Mouse (Mus musculus) urinary bladder, adult 18-20 months (tissue): ENCODE results near the gene Ggta1.
"Not testable (repeated sequence)": the region's sequence is repeated elsewhere in the genome, so short reads cannot be mapped to it uniquely, and the experiment has no call there.

Experiments used
- DNase-seq, 2 experiments: peaks; one replicate each; pipeline ENCODE4 v3.0.0; 2022; ENCODE audit warnings: low spot score in 2 of 2, mixed read lengths in 2 of 2

Gene Ggta1

DNA sequence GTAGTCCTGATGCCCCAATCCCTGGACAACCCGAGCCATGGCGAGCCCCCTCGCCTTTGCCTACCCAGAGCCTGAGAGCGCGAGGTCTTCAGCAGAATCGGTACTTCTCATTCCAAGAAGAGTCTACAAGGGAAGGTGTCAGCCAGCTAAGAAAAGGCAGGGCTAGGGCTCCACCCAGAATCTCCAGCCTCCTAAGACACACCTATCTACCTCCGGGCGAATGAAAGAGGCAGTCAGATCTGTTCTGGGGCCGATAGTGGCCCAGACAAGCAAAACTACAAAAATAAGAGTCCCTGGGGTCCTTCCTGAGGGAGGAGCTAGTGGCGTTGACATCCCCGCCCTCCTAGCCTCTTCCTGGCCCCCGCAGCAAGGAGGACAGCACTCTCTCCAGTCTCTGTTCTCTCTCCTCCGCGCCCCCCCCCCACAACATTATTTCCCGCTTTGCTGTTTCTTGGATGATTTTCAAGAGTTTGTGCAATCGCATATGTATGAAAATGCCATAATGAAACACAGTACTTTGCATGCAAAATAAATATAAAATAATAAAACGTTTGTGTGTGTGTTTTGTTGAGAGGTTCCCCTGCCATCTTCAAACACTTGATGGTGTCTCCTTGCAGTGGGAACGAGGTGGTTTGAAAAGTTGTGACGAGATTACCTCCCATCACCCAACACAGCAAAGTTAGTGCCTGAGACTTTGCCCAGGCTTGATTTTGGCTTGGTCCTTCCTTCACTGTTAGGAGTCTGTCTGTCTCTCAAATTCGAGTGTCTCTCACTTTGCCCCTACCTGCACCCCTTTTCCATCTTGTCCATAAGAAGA is 1.7 kb downstream of the Ggta1 start:
- DNase-seq, result no peak

DNA sequence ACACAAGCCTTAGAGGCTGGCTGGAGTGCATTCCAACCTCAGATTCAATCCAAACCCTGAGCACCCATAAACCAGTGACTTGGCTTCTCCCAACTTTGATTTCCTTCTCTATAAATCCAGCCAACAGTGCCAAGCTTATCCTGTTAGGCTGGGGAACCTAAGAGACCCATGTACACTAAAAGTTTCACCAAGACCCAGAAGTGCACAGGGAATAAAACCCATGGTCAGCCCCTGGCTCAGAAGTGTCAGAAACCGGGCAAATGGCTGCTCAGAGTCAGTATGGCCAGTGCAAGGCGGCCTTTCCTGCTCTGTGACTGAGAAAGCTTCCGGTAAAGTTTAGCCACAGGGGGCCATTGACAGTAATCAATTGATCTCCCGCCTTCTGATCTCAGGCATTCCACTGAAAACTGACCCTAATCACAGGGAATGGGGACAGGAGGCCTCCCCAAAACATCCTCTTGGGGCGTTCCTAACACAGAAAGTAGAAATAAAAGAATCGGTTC is 2.6 kb downstream of the Ggta1 start:
- DNase-seq, result no peak

DNA sequence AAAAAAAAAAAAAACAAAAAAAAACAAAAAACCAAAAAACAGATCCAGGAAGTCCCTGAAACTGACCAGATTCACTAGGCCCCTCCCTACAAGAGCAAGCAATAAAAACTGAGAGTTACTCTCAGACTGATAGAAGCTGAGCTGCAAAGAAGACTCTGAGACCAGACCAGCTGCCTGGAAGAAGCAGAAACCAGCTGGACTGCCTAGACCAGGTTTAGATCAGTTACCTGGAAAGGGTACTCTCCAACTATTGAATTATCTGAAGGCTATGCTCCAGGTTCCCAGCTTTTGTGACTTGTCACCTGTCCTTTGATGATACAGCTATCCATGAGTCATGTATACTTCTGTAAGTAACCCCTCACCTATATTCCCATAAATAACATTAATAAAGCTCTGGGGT is 3.7 kb downstream of the Ggta1 start:
- no peak for DNase-seq

DNA sequence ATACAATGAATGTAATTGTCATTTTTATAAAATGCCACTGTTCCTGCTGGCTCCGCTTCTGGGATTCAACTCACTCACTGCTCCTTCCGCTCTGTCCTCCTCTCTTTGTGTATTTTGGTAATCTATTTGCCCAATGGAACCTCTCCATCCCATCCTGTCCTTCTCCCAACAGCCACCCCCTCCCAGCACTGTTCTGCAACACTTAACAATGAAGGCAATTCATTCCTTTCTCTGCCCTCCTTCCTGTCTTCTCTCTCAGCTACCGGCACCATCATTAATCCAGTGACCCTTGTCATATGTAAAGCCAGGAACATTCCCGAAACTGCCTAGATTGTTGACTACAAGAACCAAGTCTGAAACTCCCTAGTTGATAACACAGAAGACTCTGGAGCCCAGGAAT is 4.6 kb downstream of the Ggta1 start:
- DNase-seq, result no peak

- DNase-seq, result no peak
These were observed 9.3 kb downstream of the Ggta1 start for GRCm38 (mm10) chr2:35453736-35454135.

DNA sequence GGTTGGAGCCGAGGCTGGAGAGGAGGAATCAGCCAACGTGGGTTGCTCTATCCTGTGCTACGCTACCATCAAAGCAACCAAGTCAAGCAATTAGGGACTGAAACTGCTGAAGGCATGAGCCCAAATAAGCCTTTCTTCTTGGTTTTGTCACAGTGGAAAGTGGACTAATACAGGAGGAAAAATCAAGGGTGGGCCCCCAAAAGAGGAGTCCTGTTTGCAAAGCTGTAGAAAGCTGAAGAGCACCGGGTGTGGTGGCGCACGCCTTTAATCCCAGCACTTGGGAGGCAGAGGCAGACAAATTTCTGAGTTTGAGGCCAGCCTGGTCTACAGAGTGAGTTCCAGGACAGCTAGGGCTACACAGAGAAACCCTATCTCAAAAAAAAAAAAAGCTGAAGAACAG is 10.3 kb downstream of the Ggta1 start:
- DNase-seq, result not testable (repeated sequence)

GRCm38 (mm10) chr2:35451484-35452050 is 11.5 kb downstream of the Ggta1 start:
- DNase-seq, result no peak

DNA sequence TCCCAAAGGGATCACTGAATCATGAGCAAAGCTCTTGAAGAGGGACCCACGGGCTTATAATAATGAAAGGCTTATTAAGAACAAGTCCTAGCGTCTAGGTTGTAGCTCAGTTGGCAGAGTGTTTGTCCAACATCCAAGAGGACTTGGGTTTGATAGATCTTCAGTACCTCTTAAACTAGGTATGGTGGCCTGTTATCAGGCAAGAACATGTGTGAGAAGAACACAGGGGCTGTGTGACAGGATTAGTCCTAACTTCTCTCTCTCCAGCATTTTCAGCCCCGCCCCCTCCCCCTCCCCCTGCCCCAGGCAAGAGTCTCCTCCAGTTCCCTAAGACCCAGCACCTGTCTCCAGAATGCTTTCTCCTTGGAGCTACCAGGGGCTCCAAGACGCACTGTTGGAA is 12.2 kb downstream of the Ggta1 start:
- DNase-seq, result no peak

DNA sequence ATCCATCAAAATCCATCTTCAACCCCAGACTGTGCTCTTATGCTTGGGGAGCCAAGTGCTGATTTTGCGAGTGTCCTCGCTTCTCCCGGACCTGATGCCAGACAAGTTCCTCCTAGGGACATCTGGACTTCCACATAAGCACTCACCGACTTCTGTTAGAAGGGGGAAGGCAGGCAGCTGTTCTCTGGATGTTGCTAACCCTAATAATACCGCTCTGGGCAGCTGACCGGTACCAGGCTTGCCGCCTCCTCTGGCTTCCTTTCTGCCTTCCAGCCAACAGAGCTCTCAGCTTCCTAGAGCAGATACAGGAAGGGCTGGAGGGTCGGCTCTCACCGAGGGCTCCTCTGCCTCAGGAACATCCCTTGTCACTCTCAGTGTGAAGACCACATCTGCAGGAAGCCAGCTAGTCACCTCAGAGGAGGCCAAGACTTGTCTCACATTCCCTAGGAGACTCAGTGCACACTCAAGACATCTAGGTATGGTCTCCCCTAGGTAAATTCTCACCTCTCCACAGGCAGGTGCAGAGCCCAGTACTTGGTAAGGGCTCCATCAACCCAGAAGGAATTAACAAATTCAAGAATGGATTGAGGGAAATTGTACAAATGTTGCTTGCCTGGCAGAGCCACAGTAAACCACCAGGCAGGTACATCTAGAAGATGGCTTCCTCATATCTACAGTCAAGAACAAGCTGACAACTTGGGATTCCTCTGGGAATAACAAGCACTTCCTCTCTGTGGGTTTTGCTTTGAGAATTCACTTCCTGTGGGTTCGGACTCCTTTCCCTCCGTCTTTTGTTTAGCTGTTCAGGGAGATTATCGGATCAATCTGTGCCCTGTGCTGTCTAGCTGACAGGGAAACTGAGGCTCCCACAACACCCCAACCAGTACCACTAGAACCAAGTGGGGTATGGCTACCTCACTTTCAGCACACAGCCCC is 13.1 kb downstream of the Ggta1 start:
- DNase-seq, result no peak

DNA sequence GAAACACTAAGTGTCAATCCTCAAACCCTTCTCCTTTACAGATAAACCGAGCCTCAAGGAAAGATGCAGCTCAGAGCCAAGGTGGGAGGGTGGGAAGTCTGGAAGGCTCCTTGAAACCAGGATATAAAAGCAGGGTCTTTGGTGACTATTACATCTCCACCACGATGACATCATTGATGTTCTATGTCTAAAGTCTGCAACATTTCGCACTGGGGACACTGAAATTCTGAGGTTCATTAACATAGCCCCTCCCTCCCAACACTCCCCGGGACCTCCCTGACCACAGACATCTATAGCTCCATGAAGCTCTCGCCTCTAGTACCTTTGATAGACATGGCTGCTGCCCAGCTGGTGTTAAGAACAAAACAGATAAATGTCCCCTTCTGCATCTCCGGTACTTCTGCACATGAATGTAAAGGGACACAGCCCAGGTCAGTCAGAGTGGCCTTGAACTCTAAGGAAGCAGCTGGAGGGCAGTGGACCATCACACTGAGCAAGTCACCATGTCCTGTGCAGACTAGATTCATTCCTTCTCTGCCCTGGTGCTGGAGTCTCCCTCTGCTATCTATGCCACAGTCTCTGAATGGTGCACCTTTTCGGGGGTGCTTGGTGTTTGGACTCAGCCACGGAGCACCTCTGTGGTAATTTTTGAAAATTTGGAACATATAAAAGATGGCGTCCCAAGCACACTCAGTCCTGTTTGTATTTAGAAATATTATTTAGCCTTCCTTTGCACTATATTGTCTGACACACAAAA is 13.9 kb downstream of the Ggta1 start:
- DNase-seq, result no peak

- DNase-seq, result no peak
These were observed 14.7 kb downstream of the Ggta1 start for GRCm38 (mm10) chr2:35448215-35448913.

DNA sequence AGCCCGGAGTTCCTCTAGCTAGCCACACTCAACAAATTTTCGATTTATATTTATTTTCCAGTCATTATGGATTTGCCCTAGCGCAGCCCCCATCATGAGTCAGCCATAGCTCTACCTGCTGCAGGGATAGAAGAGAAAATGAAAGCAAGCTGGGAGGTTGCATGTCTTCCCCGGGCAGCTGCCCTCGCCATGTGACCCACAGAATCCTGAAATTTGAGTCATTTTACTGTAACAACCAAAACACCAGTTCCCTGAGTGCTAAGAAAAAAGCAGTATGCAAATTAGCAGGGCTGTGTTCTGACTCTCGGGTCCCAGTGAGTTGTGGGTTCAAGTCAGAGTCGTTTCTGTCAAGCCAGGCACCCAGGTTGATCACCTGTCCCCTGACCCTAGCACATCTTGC is 15.6 kb downstream of the Ggta1 start:
- DNase-seq, result no peak

- no peak for DNase-seq
These were observed 16.2 kb downstream of the Ggta1 start for GRCm38 (mm10) chr2:35446798-35447197.

GRCm38 (mm10) chr2:35446300-35446699 is 16.7 kb downstream of the Ggta1 start:
- no peak for DNase-seq

DNA sequence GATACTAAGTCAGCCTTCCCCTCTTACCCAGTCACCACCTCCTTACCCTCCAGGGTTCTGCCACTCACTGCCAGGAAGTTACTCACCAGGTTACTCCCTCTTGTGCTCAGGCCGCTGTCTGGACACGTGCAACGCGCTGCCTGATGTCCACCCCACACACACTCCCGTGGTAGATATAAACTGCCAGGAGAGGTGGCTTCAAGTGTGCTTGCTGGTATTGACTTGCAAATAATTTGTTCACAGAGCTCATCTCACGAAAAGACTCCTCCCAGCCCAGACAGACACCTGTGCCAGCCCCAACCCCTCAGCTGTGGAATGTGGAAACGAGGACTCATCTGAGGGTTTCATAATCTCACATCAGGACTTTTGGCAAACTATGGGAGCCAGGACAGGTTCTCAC is 17.4 kb downstream of the Ggta1 start:
- peak in 1 of 2 experiments; percentile 69 for DNase-seq

DNA sequence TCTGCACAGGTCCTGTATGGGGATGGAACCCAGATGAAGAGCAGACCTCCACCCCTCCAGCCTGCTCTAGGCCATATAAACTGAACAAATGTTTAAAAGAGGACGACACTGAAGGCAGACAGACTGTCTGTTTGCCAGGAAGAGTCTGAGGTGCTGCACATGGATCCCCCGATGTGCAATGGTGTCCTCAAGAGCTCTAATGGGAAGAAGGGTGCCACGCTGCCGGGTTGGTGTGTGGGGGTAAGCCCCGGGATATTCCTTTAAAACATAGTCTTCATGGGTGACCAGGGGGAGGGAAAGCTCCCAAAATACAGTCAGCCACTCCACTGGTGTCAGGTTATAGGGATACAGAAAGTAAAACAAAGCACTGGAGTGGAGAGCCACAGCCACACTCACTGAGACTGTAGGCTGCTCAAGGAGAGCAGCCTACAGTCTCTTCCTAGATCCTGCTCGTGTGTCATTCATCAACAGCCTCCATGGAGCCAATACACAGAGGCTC is 18.2 kb downstream of the Ggta1 start:
- no peak for DNase-seq

- DNase-seq, result no peak
These were observed 18.9 kb downstream of the Ggta1 start for GRCm38 (mm10) chr2:35443981-35444763.

DNA sequence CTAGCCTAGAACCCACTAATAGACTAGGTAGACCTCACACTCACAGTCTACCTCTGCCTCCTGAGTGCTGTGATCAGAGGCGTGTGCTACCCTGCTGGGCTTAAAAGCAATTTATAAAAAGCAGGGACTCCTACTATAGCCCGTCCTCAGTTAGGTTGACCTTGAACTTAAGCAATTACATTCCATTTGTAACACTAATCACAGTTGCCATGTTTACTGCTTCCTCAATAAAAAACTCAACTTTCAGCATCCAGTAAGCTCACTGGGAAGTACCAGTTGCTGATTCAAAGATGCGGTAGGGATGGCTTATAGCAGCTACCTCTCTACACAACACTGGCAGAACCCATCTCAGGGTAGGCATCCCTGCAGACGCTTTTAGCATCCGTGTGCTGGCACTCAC is 19.7 kb downstream of the Ggta1 start:
- no peak for DNase-seq

DNA sequence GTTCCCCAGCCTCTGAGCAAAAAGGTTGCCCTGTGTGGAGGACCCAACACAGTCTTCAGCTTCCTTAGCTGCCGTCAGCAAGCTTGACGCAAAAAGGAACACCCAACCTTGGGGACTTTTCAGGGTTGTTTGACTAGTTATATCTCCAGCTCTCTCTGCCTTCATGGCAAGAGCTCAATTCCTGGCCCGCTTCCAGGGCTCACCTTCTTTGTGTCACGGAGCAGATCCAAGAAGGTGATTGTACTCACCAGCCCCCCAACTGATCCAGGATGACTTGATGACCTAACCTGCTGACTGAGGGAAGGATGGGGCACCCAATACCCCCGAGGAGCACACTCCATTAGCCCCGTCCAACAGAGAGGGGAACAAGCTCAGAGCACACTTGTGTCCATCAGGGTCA is 21.0 kb downstream of the Ggta1 start:
- no peak for DNase-seq

- no peak for DNase-seq
These were observed 21.6 kb downstream of the Ggta1 start for GRCm38 (mm10) chr2:35441419-35441818.
